Mouse (Mus musculus): ENCODE results near the gene Pex14.
A peak's percentile ranks its signal among the peaks of the same experiment; 100 is the strongest.
"Not testable (repeated sequence)": the region's sequence is repeated elsewhere in the genome, so short reads cannot be mapped to it uniquely, and the experiment has no call there.

Gene Pex14

GRCm38 (mm10) chr4:149099369-149100017 lies at the start of gene Pex14:
Gene Pex14, minus strand, starts transcription at chr4:149099876.
- peak; percentile 93 for DNase-seq (ENCODE audit: low read depth, low spot score)

- no peak for DNase-seq (ENCODE audit: low read depth, low spot score)
These were observed 49.5 kb upstream of the Pex14 start for GRCm38 (mm10) chr4:149149196-149149595.

GRCm38 (mm10) chr4:149148084-149148483 lies 48.4 kb upstream of the Pex14 start:
- no peak for DNase-seq (ENCODE audit: low read depth, low spot score)

- no peak for DNase-seq (ENCODE audit: low read depth, low spot score)
These were observed 47.9 kb upstream of the Pex14 start for GRCm38 (mm10) chr4:149147528-149147927.

- DNase-seq (ENCODE audit: low read depth, low spot score), result no peak
These were observed 45.5 kb upstream of the Pex14 start for GRCm38 (mm10) chr4:149145151-149145550.

- DNase-seq (ENCODE audit: low read depth, low spot score), result peak; percentile 77
These were observed 44.8 kb upstream of the Pex14 start for GRCm38 (mm10) chr4:149144459-149144858.

- DNase-seq (ENCODE audit: low read depth, low spot score), result no peak
These were observed 43.9 kb upstream of the Pex14 start for GRCm38 (mm10) chr4:149143594-149143993.

GRCm38 (mm10) chr4:149138515-149138914 lies 38.8 kb upstream of the Pex14 start:
- DNase-seq (ENCODE audit: low read depth, low spot score), result no peak

- peak; percentile 93 for DNase-seq (ENCODE audit: low read depth, low spot score)
These were observed 37.5 kb upstream of the Pex14 start, which contains the start of gene Cenps for GRCm38 (mm10) chr4:149136982-149137770. Gene Cenps, minus strand, starts transcription at chr4:149137629.

- DNase-seq (ENCODE audit: low read depth, low spot score), result no peak
These were observed 36.6 kb upstream of the Pex14 start for GRCm38 (mm10) chr4:149136116-149136850.

GRCm38 (mm10) chr4:149133395-149133794 lies 33.7 kb upstream of the Pex14 start:
- DNase-seq (ENCODE audit: low read depth, low spot score), result no peak

GRCm38 (mm10) chr4:149131789-149132565 lies 32.3 kb upstream of the Pex14 start:
- no peak for DNase-seq (ENCODE audit: low read depth, low spot score)

GRCm38 (mm10) chr4:149131021-149131752 lies 31.5 kb upstream of the Pex14 start:
- no peak for DNase-seq (ENCODE audit: low read depth, low spot score)

GRCm38 (mm10) chr4:149128467-149128866 lies 28.8 kb upstream of the Pex14 start:
- DNase-seq (ENCODE audit: low read depth, low spot score), result no peak

GRCm38 (mm10) chr4:149126663-149127062 lies 27.0 kb upstream of the Pex14 start, which contains the start of gene Cort:
Gene Cort, minus strand, starts transcription at chr4:149126763.
- DNase-seq (ENCODE audit: low read depth, low spot score), result no peak

- no peak for DNase-seq (ENCODE audit: low read depth, low spot score)
These were observed 26.4 kb upstream of the Pex14 start for GRCm38 (mm10) chr4:149126115-149126509.

GRCm38 (mm10) chr4:149125341-149126114 lies 25.9 kb upstream of the Pex14 start:
- peak; percentile 82 for DNase-seq (ENCODE audit: low read depth, low spot score)

- DNase-seq (ENCODE audit: low read depth, low spot score), result peak; percentile 89
These were observed 23.8 kb upstream of the Pex14 start for GRCm38 (mm10) chr4:149123432-149123831.

- not testable (repeated sequence) for DNase-seq (ENCODE audit: low read depth, low spot score)
These were observed 20.4 kb upstream of the Pex14 start for GRCm38 (mm10) chr4:149119978-149120562.
